Mouse (Mus musculus): ENCODE results near the gene Stk38. TPM values are rescaled to one million over a fixed set of nuclear protein-coding genes. Genes with fewer than 3 reads are reported as not detected.
"Not testable (repeated sequence)": the region's sequence is repeated elsewhere in the genome, so short reads cannot be mapped to it uniquely, and the experiment has no call there.

The Stk38 gene
- polyA plus RNA-seq, 1 experiment from 2014 or later: 128 TPM

DNA sequence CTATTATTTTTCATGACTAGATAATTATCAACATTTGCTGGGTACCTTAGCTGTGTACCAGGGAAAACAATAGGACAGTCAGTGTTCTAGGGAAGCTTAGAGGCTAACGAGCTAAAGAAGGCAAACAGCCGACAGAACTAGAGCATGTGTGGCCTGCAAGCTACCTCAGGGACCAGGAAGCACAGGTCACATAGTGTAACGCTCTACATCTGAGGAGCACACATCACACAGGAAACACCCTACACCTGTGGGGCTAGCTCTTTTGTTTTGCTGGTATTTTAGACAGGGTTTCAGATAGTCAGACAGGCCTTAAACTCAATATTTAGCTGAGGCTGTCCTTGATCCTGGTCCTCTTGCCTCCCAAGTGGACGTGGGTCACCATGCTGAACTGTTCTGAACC, 13.2 kb downstream of the Stk38 start:
- Histone ChIP-seq H3K36me3 (ENCODE audit: poor library complexity, severe bottlenecking) (peaks cover 55% of the 10 kb centered on the region), H3K27ac (no peak overlapping the region), H3K27me3 (no peaks in the 10 kb centered on the region), H3K9me3 (replicated peaks) (no peaks in the 10 kb centered on the region), H3K4me1 (peaks cover 19% of the 10 kb centered on the region), H3K4me3 (no peak overlapping the region), H3K4me2 (no peak overlapping the region), H3K9ac (no peak overlapping the region)
- no peak for ATAC-seq
- 71% methylated on average over 4 of the region's 4 CpGs for WGBS

- not testable (repeated sequence) for H3K9ac ChIP-seq; H3K27ac ChIP-seq; ATAC-seq; H3K9me3 ChIP-seq (replicated peaks); H3K27me3 ChIP-seq; H3K4me3 ChIP-seq; H3K4me2 ChIP-seq
- H3K36me3 ChIP-seq (ENCODE audit: poor library complexity, severe bottlenecking): peaks cover 52% of the 10 kb centered on the region
- H3K4me1 ChIP-seq: peaks cover 19% of the 10 kb centered on the region
- WGBS: 94% methylated on average over 1 of the region's 1 CpGs
Observed at GRCm38 (mm10) chr17:28993004-28993403, 14.8 kb downstream of the Stk38 start.

- ATAC-seq: no peak
- Histone ChIP-seq H3K27me3 (no peaks in the 10 kb centered on the region), H3K4me2 (no peak overlapping the region), H3K4me3 (no peak overlapping the region), H3K9ac (no peak overlapping the region), H3K36me3 (ENCODE audit: poor library complexity, severe bottlenecking) (peaks cover 54% of the 10 kb centered on the region), H3K4me1 (peaks cover 19% of the 10 kb centered on the region), H3K9me3 (replicated peaks) (no peaks in the 10 kb centered on the region), H3K27ac (no peak overlapping the region)
- 36% methylated on average over 7 of the region's 7 CpGs for WGBS
Observed at GRCm38 (mm10) chr17:28992105-28992504, 15.7 kb downstream of the Stk38 start.

- H3K4me2 ChIP-seq: no peak overlapping the region
- peaks cover 54% of the 10 kb centered on the region for H3K36me3 ChIP-seq (ENCODE audit: poor library complexity, severe bottlenecking)
- no peaks in the 10 kb centered on the region for H3K27me3 ChIP-seq
- no peak overlapping the region for H3K27ac ChIP-seq
- H3K9ac ChIP-seq: no peak overlapping the region
- H3K9me3 ChIP-seq (replicated peaks): no peaks in the 10 kb centered on the region
- 67% methylated on average over 9 of the region's 9 CpGs for WGBS
- no peak for ATAC-seq
- H3K4me3 ChIP-seq: no peak overlapping the region
- H3K4me1 ChIP-seq: peaks cover 19% of the 10 kb centered on the region
Observed at GRCm38 (mm10) chr17:28991286-28991685, 16.5 kb downstream of the Stk38 start.

- Histone ChIP-seq H3K4me1 (peaks cover 19% of the 10 kb centered on the region), H3K9ac (no peak overlapping the region), H3K27me3 (no peaks in the 10 kb centered on the region), H3K9me3 (replicated peaks) (no peaks in the 10 kb centered on the region), H3K4me3 (no peak overlapping the region), H3K4me2 (no peak overlapping the region), H3K27ac (no peak overlapping the region), H3K36me3 (ENCODE audit: poor library complexity, severe bottlenecking) (peaks cover 64% of the 10 kb centered on the region)
- ATAC-seq: no peak
- WGBS: 67% methylated on average over 4 of the region's 4 CpGs
Observed at GRCm38 (mm10) chr17:28990060-28990459, 17.7 kb downstream of the Stk38 start.

DNA sequence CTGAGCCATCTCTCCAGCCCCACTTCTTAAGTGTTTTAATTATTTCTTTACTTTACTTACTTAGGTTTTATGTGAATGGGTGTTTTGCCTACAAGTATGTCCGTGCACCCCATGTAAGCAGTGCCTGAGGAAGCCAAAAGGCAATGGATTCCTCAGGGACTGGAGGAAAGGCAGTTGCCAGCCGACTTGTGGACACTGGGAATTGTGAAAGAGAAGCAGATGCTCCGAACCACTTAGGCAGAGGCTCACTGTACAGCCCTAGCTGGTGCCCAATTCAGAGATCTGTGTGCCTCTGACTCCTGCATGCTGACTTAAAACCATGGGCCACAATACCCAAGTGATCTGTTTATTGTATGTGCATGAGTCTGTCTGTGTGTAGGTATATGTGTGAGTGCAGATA, 18.8 kb downstream of the Stk38 start:
- Histone ChIP-seq H3K4me2 (no peak overlapping the region), H3K9me3 (replicated peaks) (no peaks in the 10 kb centered on the region), H3K36me3 (ENCODE audit: poor library complexity, severe bottlenecking) (peaks cover 65% of the 10 kb centered on the region)

DNA sequence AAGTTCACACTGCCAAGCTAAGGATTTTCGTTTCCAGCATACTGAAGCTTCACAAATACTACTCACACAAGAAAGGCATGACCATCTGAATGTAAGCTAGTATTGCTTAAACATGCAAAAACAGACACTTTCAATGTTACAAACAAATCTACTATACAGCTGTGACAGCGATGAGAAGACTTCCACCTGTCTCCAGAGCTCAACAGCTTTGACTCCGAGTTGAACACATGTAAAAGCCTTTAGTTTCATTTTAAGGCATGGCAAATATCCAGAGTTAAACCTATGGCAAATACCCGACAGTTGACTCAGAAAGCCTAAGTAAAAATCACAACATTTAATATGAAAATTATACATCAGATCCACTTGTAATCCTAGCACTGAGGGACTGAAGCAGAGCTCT, 19.5 kb downstream of the Stk38 start:
- Histone ChIP-seq H3K27me3 (no peaks in the 10 kb centered on the region), H3K9ac (no peak overlapping the region), H3K9me3 (replicated peaks) (no peaks in the 10 kb centered on the region), H3K4me3 (no peak overlapping the region), H3K4me1 (peaks cover 19% of the 10 kb centered on the region), H3K4me2 (no peak overlapping the region), H3K36me3 (ENCODE audit: poor library complexity, severe bottlenecking) (peaks cover 72% of the 10 kb centered on the region), H3K27ac (no peak overlapping the region)
- WGBS: 92% methylated on average over 4 of the region's 4 CpGs
- ATAC-seq: no peak

More for the DNA sequence above, 18.8 kb downstream of the Stk38 start:
- Histone ChIP-seq H3K27me3 (no peaks in the 10 kb centered on the region), H3K27ac (no peak overlapping the region), H3K4me3 (no peak overlapping the region), H3K4me1 (peaks cover 19% of the 10 kb centered on the region), H3K9ac (no peak overlapping the region)
- ATAC-seq: no peak
- whole genome bisulfite sequencing: 87% methylated on average over 3 of the region's 3 CpGs

DNA sequence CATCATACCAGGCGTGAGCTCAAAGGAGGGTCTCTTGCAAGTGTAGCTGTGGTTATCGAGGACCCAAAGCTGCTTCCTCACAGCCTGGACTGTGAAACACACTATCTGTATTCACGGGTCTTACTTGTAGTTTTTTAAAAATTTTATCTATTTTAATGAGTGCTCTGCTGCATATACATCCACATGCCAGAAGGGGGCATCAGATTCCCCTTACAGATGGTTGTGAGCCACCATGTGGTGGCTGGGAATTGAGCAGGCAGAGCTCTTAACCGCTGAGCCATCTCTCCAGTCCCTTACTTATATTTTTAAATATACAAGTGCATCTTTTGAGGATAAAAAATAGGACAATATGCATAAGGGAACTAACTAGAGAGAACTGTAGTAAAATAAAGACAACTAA, 20.1 kb downstream of the Stk38 start:
- ATAC-seq: no peak
- peaks cover 19% of the 10 kb centered on the region for H3K4me1 ChIP-seq
- H3K27ac ChIP-seq: no peak overlapping the region
- no peak overlapping the region for H3K4me2 ChIP-seq
- H3K36me3 ChIP-seq (ENCODE audit: poor library complexity, severe bottlenecking): peaks cover 78% of the 10 kb centered on the region
- WGBS: 62% methylated on average over 4 of the region's 4 CpGs
- H3K9ac ChIP-seq: no peak overlapping the region
- H3K4me3 ChIP-seq: no peak overlapping the region
- no peaks in the 10 kb centered on the region for H3K27me3 ChIP-seq
- no peaks in the 10 kb centered on the region for H3K9me3 ChIP-seq (replicated peaks)

DNA sequence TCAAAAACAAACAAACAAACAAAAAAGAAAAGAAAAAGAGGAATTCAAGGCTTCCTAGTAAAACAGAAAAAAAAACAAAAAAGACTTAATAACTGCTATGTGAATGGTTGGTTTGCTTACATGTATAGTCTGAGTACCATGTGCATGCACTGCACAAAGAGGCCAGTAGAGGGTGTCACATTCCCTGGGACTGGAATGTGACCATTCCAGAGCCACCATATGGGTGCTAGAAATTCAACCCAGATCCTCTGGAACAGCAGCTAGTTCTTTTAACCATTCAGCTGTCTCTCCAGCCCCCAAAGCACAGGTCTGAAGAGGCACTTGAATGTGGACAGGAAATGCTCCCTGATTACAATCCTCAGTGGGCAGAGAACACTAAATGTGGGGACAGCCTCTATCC, 21.0 kb downstream of the Stk38 start:
- Histone ChIP-seq H3K9me3 (replicated peaks) (no peaks in the 10 kb centered on the region), H3K4me3 (no peak overlapping the region), H3K27me3 (no peaks in the 10 kb centered on the region), H3K4me2 (no peak overlapping the region), H3K36me3 (ENCODE audit: poor library complexity, severe bottlenecking) (peaks cover 87% of the 10 kb centered on the region), H3K9ac (no peak overlapping the region), H3K4me1 (peaks cover 17% of the 10 kb centered on the region), H3K27ac (no peak overlapping the region)
- no peak for ATAC-seq

GRCm38 (mm10) chr17:28984724-28985420, 22.9 kb downstream of the Stk38 start:
- H3K4me2 ChIP-seq: no peak overlapping the region
- no peak overlapping the region for H3K4me3 ChIP-seq
- H3K27me3 ChIP-seq: no peaks in the 10 kb centered on the region
- H3K9ac ChIP-seq: no peak overlapping the region
- ATAC-seq: no peak
- no peak overlapping the region for H3K27ac ChIP-seq
- H3K9me3 ChIP-seq (replicated peaks): no peaks in the 10 kb centered on the region
- H3K4me1 ChIP-seq: no peaks in the 10 kb centered on the region
- peaks cover 89% of the 10 kb centered on the region for H3K36me3 ChIP-seq (ENCODE audit: poor library complexity, severe bottlenecking)
- WGBS: 97% methylated on average over 1 of the region's 1 CpGs

- H3K4me1 ChIP-seq: no peaks in the 10 kb centered on the region
- H3K9me3 ChIP-seq (replicated peaks): no peaks in the 10 kb centered on the region
- 52% methylated on average over 4 of the region's 4 CpGs for WGBS
- peaks cover 88% of the 10 kb centered on the region for H3K36me3 ChIP-seq (ENCODE audit: poor library complexity, severe bottlenecking)
- no peak overlapping the region for H3K9ac ChIP-seq
- no peak overlapping the region for H3K27ac ChIP-seq
- no peak overlapping the region for H3K4me3 ChIP-seq
- no peak for ATAC-seq
- H3K4me2 ChIP-seq: no peak overlapping the region
- H3K27me3 ChIP-seq: no peaks in the 10 kb centered on the region
Observed at GRCm38 (mm10) chr17:28982591-28982990, 25.2 kb downstream of the Stk38 start.

GRCm38 (mm10) chr17:28981081-28981480, 26.7 kb downstream of the Stk38 start:
- no peaks in the 10 kb centered on the region for H3K4me1 ChIP-seq
- H3K4me3 ChIP-seq: no peak overlapping the region
- no peaks in the 10 kb centered on the region for H3K9me3 ChIP-seq (replicated peaks)
- H3K4me2 ChIP-seq: no peak overlapping the region
- no peak for ATAC-seq
- WGBS: 78% methylated on average over 4 of the region's 4 CpGs
- no peaks in the 10 kb centered on the region for H3K27me3 ChIP-seq
- H3K9ac ChIP-seq: no peak overlapping the region
- no peak overlapping the region for H3K27ac ChIP-seq
- H3K36me3 ChIP-seq (ENCODE audit: poor library complexity, severe bottlenecking): peaks cover 88% of the 10 kb centered on the region

- whole genome bisulfite sequencing: 96% methylated on average over 4 of the region's 4 CpGs
- Histone ChIP-seq H3K4me2 (no peak overlapping the region), H3K9me3 (replicated peaks) (no peaks in the 10 kb centered on the region), H3K27ac (no peak overlapping the region), H3K27me3 (no peaks in the 10 kb centered on the region), H3K4me1 (no peaks in the 10 kb centered on the region), H3K9ac (no peak overlapping the region), H3K36me3 (ENCODE audit: poor library complexity, severe bottlenecking) (peaks cover 91% of the 10 kb centered on the region), H3K4me3 (no peak overlapping the region)
- no peak for ATAC-seq
Observed at GRCm38 (mm10) chr17:28979091-28979490, 28.7 kb downstream of the Stk38 start.

Data from forebrain, embryonic 13.5 days (tissue).